Mouse (Mus musculus) olfactory bulb, adult 2 months (tissue): ENCODE results near the gene Cdk17.

Source experiments
- CTCF ChIP-seq: fragments of 200-500 bp; IDR thresholded peaks from 2 replicates; pipeline ENCODE4 v1.5.1; 2012; ENCODE audit warnings: low read depth, mild to moderate bottlenecking, low read length, moderate library complexity; ENCODE audit not compliant: insufficient read depth
- POLR2A ChIP-seq: fragments of 200-500 bp; IDR thresholded peaks from 2 replicates; pipeline ENCODE4 v1.6.1; 2012; ENCODE audit warnings: mild to moderate bottlenecking, low read depth, low read length, moderate library complexity; ENCODE audit not compliant: insufficient read depth

GRCm38 (mm10) chr10:93252661-93253060 lies 92.0 kb downstream of the Cdk17 start:
- no peak for TF ChIP-seq CTCF
- no peak for TF ChIP-seq POLR2A
